Mouse (Mus musculus) lung, postnatal 14 days (tissue): Measurements from ENCODE around the gene Phyhipl.

ENCODE experiments used
- DNase-seq: peaks from one replicate; pipeline ENCODE4 v3.0.0; 2021

Phyhipl gene

GRCm38 (mm10) chr10:70623461-70623860, 32.3 kb downstream of the Phyhipl start:
- DNase-seq = no peak

GRCm38 (mm10) chr10:70616377-70616776, 39.4 kb downstream of the Phyhipl start:
- no peak for DNase-seq

GRCm38 (mm10) chr10:70611633-70612032, 44.1 kb downstream of the Phyhipl start:
- no peak for DNase-seq

- no peak for DNase-seq
These were observed 55.9 kb downstream of the Phyhipl start for GRCm38 (mm10) chr10:70599925-70600305.

DNA sequence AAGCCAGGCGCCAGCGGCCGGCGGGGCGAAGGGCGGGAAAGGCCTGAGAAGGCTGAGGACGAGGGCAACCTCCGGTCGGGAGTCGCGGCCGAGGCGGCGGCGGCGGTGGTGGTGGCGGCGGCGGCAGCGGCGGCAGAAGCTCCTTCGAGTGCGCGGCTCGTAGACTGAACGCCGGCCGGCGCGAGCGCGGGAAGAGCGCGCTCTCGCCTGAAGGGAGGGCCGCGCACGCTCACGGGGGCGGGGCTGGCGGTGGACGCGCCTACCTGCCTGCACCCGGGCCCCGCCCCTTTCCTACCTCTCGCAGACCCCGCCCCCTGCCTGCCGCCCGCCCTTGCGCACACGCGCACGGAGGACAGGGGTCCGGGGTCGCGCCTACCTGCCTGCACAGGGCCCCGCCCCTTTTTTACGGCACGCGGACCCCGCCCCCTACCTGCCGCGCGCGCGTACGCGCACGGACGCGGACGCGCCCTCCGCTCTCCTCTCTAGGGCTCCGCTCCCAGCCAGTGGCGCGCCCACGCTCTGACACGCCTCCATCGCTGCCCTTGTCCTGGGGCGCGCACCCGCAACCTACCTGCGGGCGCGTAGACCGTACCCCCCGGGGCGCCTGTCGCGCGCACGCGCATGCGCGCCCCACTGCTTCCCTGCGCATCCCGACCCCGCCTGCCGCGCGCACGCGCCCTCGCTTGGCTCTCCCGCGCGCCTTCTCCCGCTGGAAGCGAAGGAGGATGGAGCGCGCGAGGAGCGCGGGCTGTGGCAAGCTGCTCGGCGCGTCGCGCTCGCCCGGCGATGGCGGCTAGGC, 56.4 kb downstream of the Phyhipl start:
- DNase-seq = peak; percentile 57

DNA sequence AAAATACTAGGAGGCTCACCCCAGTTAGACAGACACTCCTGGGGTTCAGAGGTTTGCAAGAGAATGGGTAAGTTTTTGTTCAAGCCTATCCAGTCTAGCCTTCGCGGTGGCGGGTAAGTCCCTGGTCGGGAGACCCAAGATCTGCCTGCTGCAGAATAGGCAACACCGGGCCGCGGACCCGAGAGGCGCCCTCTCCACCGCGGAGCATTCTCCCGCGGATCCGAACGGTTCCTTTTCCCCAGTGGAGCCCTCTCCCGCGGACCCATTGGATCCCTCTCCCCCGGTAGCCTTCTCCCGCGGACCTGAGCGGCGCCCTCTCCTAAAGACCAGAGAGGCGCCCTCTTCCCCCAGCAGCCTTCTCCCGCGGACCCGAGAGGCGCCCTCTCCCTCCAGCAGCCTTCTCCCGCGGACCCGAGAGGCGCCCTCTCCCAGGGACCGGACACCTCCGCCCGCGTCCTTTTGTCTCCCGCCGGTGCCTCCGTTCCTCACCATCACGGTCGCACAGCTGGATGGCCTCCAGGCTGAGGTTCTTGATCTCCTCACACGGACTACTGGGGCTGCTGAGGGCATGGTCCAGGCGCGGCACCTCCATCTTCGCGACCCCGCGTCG, 57.1 kb downstream of the Phyhipl start:
- peak; percentile 0 for DNase-seq

GRCm38 (mm10) chr10:70598081-70598515, 57.7 kb downstream of the Phyhipl start:
- peak; percentile 18 for DNase-seq

DNA sequence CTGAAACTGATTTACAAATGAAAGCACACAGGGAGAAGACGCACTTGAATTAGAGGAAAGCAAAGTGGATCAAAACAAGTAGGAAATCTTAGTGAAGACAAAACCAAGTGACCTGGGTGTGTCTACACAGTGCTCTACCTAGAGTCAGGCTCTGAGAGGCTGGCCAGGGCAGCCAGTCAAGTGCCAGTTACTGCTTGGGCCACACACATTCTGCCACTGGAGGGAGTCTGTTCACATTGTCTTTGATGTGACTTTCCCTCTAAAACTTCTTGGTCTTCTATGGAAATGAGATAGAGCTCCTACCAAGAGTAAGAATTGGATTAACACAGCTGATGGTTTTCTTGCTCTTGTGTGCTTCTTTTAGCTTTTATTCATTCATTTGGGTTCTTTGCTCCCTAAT, 61.8 kb downstream of the Phyhipl start:
- DNase-seq = peak; percentile 10

DNA sequence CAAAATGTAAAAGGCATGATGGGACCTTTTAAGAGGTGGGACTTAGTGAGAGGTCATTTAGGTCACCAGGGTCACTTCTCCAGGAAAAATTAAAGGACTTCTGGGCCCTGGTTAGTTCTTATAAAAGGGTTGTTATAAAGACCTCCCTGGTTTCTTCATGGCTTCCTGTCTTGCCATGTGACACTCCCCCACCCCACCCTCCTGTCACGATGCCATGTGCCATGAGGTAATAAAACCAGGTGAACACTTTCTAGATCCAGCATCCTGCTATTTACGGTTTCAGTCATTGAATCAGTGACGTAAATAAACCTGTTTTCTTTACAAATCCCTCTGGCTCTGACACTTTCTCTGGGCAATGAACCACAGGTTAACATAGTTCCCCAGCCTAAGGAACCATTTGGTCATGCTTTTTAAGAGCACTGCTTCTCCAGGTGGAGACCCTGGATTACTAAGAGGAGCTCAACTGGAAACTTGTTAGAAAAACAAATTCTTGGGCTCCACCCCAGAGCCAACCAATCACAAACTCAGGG, 68.8 kb downstream of the Phyhipl start:
- no peak for DNase-seq

- DNase-seq = no peak
These were observed 71.6 kb downstream of the Phyhipl start for GRCm38 (mm10) chr10:70584171-70584570.

DNA sequence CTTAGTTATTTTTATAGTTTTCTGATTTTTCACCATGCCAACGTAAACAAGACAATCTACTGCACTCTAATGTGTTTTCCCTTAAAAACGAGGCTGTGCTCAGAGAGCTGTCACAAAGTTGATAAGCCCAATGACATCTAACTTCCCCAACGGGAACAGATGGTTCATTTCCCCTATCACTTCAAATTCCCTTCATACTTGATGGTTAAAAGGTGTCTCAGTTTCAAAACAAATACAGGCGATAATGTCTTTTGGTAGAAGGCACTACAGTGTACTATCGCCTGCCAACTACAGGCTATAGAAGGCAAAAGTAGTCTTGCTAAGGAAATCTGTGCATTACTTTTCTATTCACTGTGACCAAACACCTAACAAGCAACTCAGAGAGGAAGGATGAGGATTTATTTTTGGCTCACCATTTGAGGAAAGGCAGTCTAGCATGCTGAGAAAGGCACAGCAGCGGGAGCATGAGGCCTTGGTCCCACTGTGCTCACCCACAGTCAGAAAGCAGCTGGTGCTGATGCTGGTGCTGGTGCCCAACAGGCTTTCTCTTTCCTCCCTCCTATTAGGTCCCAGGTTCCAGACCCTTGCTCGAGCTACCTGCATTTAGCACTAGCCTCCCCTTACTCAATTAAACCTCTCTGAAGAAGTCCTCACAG, 74.1 kb downstream of the Phyhipl start:
- DNase-seq = no peak

DNA sequence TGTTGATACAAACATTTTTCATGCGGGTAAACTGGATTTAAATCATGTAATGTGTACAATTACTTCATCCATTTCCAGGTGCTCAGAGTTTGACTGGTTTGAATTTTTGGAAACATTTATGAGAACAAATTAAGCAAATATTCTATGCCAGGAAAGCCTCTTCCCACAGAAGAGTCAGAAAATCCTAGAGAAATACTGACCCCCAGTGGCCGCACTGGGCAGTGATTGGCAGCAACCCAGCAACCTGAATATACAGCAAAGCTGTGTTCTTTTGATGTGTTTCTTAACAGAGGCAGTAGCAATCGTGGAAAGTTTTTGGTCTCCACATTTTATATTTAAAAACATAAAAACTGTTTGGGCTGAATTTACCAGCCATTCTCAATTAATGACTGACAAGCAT, 92.1 kb downstream of the Phyhipl start:
- peak; percentile 81 for DNase-seq

- no peak for DNase-seq
These were observed 103.2 kb downstream of the Phyhipl start for GRCm38 (mm10) chr10:70552531-70552930.

- no peak for DNase-seq
These were observed 112.9 kb downstream of the Phyhipl start for GRCm38 (mm10) chr10:70542857-70543256.

DNA sequence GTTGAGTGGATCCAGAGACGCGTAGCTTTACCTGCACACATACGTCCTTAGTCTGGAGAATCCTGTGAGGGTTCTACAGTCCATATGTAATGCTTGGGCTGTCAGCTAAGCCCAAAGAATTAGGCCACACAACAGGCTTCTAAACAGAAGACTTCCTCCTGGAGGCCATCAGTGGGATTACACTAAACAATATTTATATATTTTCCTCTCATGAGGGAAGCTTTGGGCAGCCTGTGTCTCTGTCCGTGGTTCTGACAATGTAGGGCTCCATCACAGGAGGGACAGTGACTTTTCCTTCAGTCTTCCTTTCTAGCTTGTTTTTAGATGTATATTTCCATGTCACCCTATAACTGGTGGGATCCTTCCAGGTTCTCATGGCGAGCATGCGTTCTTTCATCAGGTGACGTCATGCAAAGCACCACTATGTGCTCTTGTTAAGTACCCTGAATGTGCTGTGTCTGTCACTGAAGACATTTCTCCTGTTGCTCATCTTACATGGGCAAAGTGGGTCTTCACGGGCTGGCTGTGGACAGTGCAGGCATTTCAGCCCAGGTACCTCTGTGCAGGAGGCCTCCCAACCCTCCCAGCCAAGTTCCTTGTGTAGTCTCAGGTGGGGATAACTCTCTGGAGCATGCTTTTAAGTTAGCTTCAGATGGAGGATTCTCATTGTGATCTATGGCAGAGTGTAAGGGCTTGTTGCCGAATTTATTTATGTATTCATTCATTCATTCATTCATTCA, 115.1 kb downstream of the Phyhipl start:
- peak; percentile 26 for DNase-seq

DNA sequence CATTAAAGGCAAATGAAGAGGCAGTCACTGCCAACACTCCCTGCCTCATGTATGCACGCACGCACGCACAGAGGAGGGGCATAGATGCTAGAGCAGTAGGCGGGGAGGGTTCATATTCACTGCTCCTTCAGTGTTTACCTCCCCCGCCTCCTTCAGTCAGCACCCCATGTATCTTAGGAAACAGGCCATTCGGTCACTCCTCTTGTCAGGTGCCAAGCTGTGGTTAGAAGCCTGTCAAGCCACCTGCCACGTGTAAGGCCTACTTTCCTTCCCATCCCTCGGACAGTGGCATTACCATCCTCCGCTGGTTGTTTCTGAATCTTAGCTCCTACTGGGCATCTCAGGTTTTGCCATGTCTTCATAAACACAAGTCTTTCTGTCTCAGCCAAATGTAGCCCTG, 116.5 kb downstream of the Phyhipl start:
- no peak for DNase-seq

GRCm38 (mm10) chr10:70537694-70538093, 118.1 kb downstream of the Phyhipl start:
- no peak for DNase-seq

DNA sequence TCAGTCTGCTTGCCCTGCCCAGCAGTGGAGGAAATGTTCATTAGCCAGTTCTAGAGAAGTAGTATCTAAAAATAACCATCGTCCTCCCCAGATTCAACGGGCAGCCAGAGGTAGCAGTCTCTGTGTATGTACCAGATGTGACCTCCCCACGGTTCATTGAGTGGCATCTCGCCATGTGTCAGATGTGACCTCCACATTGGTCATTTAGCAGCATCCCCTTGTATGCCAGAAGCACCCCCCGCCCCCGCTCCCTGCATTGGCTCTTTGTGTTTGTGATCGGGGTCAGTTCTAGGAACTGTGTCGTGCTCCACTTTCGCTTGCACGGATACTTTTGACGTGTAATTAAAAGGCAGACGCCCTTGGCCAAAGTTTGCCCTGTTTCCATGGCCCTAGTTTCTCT, 120.4 kb downstream of the Phyhipl start:
- no peak for DNase-seq

GRCm38 (mm10) chr10:70534571-70534970, 121.2 kb downstream of the Phyhipl start:
- DNase-seq = no peak

DNA sequence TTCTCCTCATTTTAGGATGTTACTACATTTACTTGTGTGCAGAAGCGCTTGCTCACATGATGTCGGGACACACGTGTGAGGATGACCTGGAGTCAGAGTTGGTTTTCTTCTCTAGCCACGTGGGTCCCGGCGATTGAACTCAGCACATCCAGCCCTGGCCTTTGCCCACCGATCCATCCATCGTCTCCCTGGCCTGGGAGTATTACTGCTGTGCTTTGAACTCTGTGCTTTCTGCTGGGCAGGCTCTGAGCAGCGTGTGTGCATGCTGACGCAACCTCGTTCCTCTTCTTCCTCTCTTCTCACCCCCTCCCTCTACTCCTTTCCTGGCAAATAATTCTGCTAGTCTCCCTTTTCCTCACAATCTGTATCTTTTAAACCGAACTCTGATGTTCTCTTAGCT, 121.8 kb downstream of the Phyhipl start:
- DNase-seq = no peak

DNA sequence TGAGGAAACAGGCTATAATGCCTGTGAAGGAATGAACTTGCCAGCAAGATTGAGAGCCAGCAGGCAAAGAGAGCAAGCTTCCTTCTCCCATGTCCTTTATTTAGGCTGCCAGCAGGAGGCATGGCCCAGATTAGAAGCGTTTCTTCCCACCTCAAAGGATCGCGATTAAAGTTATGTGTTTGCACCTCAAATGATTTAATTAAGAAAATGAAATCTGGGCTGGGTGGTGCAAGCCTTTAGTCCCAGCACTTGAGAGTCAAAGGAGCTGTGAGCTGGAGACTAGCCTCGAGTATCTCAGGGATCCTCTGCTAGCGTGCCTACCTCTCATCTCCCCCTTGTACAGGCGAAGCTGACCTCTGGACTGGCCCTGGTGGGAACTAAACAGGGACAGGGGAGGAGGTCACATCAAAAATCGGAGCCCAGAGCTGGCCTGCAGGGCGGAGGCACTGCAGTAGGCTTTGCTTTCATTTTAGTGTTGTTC, 122.4 kb downstream of the Phyhipl start:
- no peak for DNase-seq

DNA sequence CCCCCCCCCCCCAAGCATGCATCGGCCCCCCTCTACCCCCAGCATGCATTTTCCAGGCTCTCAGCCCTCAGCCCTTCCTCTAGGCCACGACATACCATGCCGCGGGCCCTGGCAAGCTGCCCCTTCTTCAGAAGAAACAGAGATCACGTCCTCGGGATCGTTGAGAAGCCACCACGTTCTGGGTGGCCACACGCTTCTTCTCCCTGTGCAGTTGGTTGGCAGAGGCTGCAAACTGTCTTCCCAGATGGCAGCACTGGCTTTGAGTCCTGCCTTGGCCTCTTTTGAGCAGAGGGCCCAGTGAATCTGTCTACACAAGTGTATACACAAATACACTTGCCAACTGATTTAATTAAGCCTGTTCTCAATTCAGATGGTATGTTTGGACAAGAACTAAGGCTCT, 123.5 kb downstream of the Phyhipl start:
- DNase-seq = no peak
